Mouse (Mus musculus) heart, postnatal 0 days (tissue): Measurements from ENCODE around the gene Emb.

Experiments used
- CTCF ChIP-seq: IDR thresholded peaks from 2 replicates; pipeline ENCODE4 v1.5.1; 2016; ENCODE audit warnings: antibody characterized with exemption, control low read depth, low read depth
- EP300 ChIP-seq: IDR thresholded peaks from 2 replicates; pipeline ENCODE4 v1.6.1; 2016; ENCODE audit warnings: antibody characterized with exemption, low read depth

DNA sequence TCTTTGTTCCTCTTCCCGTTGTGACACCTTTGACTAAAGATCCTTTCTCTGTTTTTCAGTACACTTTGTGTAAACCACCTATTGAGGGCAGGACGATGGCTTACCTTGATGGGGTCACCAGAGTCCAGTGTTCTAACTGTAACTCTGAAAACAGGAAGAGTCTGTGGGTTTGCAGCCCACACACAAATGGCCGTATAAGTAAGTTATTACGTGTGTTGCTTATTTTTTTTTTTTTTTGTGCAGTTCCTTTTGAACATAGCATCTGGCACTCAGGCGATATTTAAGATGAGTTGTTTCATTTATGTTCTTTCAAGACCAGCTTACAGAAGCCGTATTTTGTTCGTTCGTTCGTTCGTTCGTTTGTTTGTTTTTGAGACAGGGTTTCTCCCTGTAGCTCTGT, 9.3 kb downstream of the Emb start:
- TF ChIP-seq EP300 (no peak), CTCF (no peak)
